Mouse (Mus musculus) bone marrow macrophage, adult 2 months (primary cell): ENCODE results near the gene Cbfa2t3.

Experiments
- CTCF ChIP-seq: IDR thresholded peaks from 2 replicates; pipeline ENCODE4 v1.5.1; 2012; ENCODE audit warnings: low read depth, mild to moderate bottlenecking, low read length, moderate library complexity
- POLR2A ChIP-seq: IDR thresholded peaks from 2 replicates; pipeline ENCODE4 v1.6.1; 2012; ENCODE audit warnings: mild to moderate bottlenecking, low read depth, low read length, borderline replicate concordance

GRCm38 (mm10) chr8:122718711-122719499 lies 20.0 kb upstream of the Cbfa2t3 start:
- no peak for TF ChIP-seq POLR2A
- TF ChIP-seq CTCF = no peak
